Mouse (Mus musculus) ES-E14 (cell line): Measurements from ENCODE around the gene Ncoa5.

Experiments used
- HCFC1 ChIP-seq: IDR thresholded peaks from 2 replicates; pipeline ENCODE4 v1.6.1; 2012; ENCODE audit warnings: low read length, inconsistent platforms, borderline replicate concordance; ENCODE audit not compliant: insufficient read depth
- MAFK ChIP-seq: IDR thresholded peaks from 2 replicates; pipeline ENCODE4 v1.6.1; 2014; ENCODE audit warnings: mild to moderate bottlenecking, low read depth, low read length, inconsistent platforms; ENCODE audit not compliant: insufficient read depth
- ZNF384 ChIP-seq: IDR thresholded peaks from 2 replicates; pipeline ENCODE4 v1.6.1; 2012; ENCODE audit warnings: low read depth, low read length, inconsistent platforms

DNA sequence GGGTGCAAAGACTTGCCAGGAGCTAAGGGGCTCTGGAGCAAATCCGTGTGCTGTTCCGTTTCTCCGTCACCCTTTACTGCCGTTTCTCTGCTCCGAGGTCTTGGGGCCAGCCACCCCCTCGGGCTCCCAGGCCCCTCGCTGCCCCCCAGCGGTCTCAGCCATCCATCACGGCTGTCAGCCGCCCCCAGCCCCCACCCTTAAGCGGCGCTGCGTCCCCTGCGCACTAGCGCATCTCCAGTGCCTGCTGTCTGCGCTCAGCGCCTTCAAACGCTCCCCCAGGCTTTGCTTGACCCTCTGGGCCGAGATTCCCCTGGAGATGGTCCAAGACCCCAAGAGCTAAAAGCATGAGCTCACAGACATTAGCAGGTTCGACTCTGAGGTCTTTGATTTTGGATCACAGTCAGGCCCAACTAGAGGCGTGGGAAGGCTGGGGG, 65.3 kb downstream of the Ncoa5 start:
- TF ChIP-seq HCFC1 (no peak), ZNF384 (no peak), MAFK (no peak)
